Mouse (Mus musculus): Measurements from ENCODE around the gene Trmt13. TPM values are rescaled to one million over a fixed set of nuclear protein-coding genes. Genes with fewer than 3 reads are reported as not detected.
A peak's percentile ranks its signal among the peaks of the same experiment; 100 is the strongest.

Gene Trmt13
- polyA plus RNA-seq, 1 experiment from 2014 or later = 30.7 TPM

DNA sequence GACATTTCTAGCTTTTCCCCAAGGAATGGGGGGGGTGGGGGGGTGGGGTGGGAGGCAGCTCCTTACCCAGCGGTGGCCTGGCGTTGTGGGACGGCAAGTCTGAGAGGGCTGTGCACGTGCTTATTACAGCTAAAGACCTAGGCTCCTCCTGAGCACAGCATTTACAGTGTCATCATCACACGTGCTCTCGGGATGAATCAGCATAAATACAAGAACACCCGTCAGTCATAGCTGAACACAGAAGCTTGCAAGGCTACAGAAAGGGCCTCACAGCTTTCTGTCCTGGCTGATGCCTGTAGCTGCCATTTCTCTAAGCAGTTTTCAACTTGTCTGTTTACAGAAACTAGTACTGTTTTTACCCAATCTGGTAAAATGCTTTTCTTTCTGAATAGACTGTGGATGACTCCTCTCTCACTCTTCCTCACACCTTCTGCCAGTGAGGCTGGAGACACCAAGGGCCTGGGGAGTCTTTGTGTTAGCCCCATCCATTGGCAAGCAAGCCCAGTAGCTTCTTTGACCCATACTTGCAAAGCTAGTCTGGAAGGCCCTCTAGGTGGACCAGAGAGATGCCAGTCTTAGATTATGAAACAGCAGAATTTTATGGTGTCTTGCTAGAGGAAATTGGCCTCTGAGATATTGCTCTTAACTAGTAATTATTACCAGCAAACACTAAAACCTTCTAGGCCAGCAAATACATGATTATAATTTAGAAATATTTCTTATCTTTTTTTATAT is 6.4 kb upstream of the Trmt13 start:
- Histone ChIP-seq H3K27ac (no peak overlapping the region), H3K36me3 (ENCODE audit: poor library complexity, severe bottlenecking) (peaks cover 47% of the 10 kb centered on the region), H3K4me3 (no peak overlapping the region), H3K4me1 (no peaks in the 10 kb centered on the region), H3K27me3 (no peaks in the 10 kb centered on the region), H3K4me2 (no peak overlapping the region), H3K9ac (no peak overlapping the region), H3K9me3 (replicated peaks) (no peaks in the 10 kb centered on the region)
- ATAC-seq = no peak
- 94% methylated on average over 7 of the region's 7 CpGs for WGBS

DNA sequence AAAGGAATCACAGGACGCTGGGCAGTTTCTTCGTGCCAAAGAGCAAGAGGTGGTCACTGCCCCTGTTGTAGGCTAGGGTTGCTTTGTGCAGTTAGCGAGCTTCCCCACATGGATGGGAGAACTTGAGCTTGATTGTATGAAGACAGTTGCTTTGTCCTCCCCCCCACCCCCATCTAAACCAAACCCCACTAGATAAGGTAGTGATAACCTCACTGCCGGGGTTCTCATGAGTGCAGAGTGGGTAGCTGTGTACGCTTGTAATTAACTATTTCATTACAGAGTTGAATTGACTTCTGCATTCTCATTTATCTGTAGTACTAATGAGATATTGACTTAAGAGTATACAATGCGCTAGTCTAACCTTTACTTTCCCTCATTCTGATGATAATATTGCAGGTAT is 4.5 kb upstream of the Trmt13 start:
- ATAC-seq = no peak
- H3K9me3 ChIP-seq (replicated peaks) = no peaks in the 10 kb centered on the region
- H3K27me3 ChIP-seq = no peaks in the 10 kb centered on the region
- no peak overlapping the region for H3K4me2 ChIP-seq
- H3K9ac ChIP-seq = no peak overlapping the region
- no peak overlapping the region for H3K27ac ChIP-seq
- H3K4me3 ChIP-seq = no peak overlapping the region
- peaks cover 67% of the 10 kb centered on the region for H3K36me3 ChIP-seq (ENCODE audit: poor library complexity, severe bottlenecking)
- H3K4me1 ChIP-seq = no peaks in the 10 kb centered on the region
- 78% methylated on average over 6 of the region's 6 CpGs for WGBS

DNA sequence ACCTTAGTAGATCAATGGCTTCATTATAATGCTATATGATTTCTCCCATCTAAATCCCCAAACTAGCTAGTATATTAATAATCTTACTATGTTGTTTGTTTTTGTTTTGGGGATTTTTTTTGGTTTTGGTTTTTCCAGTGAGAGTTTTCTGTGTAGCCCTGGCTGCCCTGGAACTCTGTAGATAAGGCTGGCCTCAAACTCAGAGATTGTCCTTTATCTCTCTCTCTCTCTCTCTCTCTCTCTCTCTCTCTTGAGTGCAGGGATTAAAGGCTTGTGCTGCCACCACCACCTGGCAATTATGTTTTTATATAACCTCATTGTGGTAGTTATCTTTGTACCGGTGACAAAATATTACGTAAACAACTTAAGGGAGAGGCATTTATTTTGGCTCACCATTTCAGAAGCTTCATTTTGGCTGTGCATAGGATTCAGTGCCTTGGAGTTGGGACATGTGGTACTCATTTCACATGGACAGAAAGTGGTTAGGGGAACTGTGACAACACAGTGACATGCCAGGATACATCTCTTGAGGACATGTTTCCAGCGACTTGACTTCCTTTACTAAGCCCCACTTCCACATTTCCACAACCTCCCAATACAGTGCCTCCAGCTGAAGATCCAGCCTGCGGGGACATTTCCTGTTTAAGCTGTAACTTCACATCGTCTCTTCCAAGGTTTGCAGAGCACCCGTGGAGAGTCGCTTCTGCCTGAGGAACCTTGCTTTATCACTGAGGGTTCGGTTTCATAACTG is 1.1 kb upstream of the Trmt13 start:
- no peak overlapping the region for H3K9ac ChIP-seq
- H3K4me3 ChIP-seq = no peak overlapping the region
- H3K9me3 ChIP-seq (replicated peaks) = no peaks in the 10 kb centered on the region
- H3K27ac ChIP-seq = no peak overlapping the region
- H3K27me3 ChIP-seq = no peaks in the 10 kb centered on the region
- ATAC-seq = no peak
- no peaks in the 10 kb centered on the region for H3K4me1 ChIP-seq
- peaks cover 56% of the 10 kb centered on the region for H3K36me3 ChIP-seq (ENCODE audit: poor library complexity, severe bottlenecking)
- 92% methylated on average over 8 of the region's 8 CpGs for WGBS
- no peak overlapping the region for H3K4me2 ChIP-seq

DNA sequence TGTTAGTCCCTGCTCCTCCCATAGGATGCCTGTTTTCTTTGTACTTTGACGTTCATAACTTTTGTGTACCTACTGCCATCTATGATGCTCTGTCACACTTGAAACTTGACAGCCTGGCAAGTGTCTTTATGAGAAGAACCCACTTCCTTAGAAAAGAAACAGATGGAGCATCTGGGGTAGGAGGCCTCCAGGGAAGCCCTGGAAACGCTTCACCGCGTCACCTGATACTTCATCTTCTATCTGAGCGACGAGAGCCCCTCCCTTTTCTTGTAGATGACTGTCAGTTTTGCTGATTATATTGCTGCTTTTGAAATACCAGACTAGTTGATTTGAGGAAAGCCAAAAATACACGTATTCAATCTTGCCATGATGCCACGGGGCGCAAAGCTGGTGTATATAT is 9.8 kb downstream of the Trmt13 start:
- no peak for ATAC-seq
- Histone ChIP-seq H3K4me1 (no peaks in the 10 kb centered on the region), H3K4me2 (no peak overlapping the region), H3K27ac (no peak overlapping the region), H3K9ac (no peak overlapping the region), H3K36me3 (ENCODE audit: poor library complexity, severe bottlenecking) (peaks cover 23% of the 10 kb centered on the region), H3K9me3 (replicated peaks) (no peaks in the 10 kb centered on the region), H3K27me3 (no peaks in the 10 kb centered on the region), H3K4me3 (no peak overlapping the region)
- 92% methylated on average over 9 of the region's 9 CpGs for WGBS

DNA sequence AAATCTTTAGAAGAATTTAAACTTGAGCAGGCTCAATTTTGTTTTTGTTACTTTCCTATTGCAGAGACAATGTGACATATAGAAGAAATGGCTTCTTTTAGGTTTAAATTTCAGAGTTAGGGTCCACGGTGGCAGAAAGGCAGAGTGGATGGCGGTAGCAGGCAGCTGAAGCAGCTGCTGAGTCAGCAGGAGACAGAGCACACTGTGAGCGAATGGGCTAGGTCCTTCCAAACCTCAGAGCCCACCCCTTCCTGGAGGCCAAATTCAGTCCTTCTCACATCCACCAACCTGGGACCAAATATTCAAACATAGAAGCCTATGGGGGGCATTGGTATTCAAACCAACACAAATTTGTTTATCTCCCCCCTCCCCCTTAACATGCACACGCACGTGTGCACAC is 12.6 kb downstream of the Trmt13 start:
- 91% methylated on average over 5 of the region's 5 CpGs for WGBS
- no peak for ATAC-seq
- Histone ChIP-seq H3K4me2 (no peak overlapping the region), H3K27me3 (no peaks in the 10 kb centered on the region), H3K4me3 (no peak overlapping the region), H3K36me3 (ENCODE audit: poor library complexity, severe bottlenecking) (peaks cover 6% of the 10 kb centered on the region; the same call in 1 of the 2 replicates), H3K4me1 (no peaks in the 10 kb centered on the region), H3K9ac (no peak overlapping the region), H3K27ac (no peak overlapping the region), H3K9me3 (replicated peaks) (no peaks in the 10 kb centered on the region)

DNA sequence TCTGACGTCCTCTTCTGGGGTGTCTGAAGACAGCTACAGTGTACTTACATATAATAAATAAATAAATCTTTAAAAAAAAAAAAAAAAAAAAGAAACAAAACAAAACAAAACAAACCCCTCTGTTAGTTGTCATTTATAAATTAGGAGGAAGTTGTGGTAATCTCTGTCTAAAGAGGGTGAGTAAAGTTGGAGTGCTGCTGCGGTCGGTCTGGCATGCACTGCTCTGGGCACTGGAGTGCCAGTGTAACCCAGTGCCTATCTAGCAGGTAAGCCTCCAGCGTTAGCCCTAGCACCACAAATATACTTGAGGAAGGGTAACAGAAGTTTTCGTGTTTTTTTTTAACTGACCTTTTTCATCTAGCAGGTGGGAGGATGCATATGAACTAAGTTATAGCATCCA is 13.4 kb downstream of the Trmt13 start:
- ATAC-seq = no peak
- Histone ChIP-seq H3K4me3 (no peak overlapping the region), H3K9ac (no peak overlapping the region), H3K4me2 (no peak overlapping the region), H3K27ac (no peak overlapping the region), H3K9me3 (replicated peaks) (no peaks in the 10 kb centered on the region), H3K27me3 (no peaks in the 10 kb centered on the region), H3K36me3 (ENCODE audit: poor library complexity, severe bottlenecking) (peaks cover 1% of the 10 kb centered on the region; the same call in 1 of the 2 replicates), H3K4me1 (peaks cover 2% of the 10 kb centered on the region)
- 93% methylated on average over 5 of the region's 5 CpGs for WGBS

DNA sequence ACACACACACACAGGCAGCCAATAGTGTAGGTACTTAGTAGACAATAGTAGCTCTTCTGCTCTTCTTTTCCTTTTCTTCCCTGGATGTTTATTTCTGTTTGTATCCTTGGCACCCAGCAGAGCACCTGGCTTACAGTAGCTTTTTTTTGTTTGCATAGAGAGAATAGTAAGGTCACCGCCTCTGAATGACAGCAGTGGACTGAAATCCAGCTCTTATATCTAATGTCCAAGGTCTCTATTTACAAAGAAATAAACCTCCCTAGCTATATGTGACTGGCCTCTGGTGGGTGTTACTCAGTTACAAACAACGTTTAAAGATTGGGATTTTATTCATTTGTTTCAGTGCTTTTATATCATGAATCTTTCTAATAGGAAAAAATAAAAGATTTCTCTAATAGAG is 14.7 kb downstream of the Trmt13 start:
- 95% methylated on average over 2 of the region's 2 CpGs for WGBS
- no peak for ATAC-seq
- peaks cover 8% of the 10 kb centered on the region for H3K4me1 ChIP-seq
- H3K9ac ChIP-seq = no peak overlapping the region
- no peak overlapping the region for H3K4me2 ChIP-seq
- H3K9me3 ChIP-seq (replicated peaks) = no peaks in the 10 kb centered on the region
- no peak overlapping the region for H3K4me3 ChIP-seq
- no peaks in the 10 kb centered on the region for H3K27me3 ChIP-seq
- H3K36me3 ChIP-seq (ENCODE audit: poor library complexity, severe bottlenecking) = no peaks in the 10 kb centered on the region
- H3K27ac ChIP-seq = no peak overlapping the region

DNA sequence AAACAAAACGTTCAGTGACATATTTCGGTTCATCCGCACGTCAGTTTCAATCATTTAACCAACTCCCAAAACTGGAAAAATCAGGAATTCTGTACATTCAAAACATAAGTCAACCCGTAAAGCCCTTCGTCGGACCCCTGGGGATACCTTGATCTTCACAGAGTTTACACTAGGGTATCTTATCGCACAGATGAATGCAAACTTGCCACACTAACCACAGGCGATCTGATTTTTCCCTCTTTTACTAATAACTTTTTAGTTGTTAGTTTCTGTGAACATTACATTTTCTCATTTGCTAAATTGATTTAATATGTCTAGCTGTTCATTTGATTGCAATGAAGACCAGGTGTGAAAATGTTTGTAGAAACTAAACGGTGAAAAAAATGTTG is 18.8 kb downstream of the Trmt13 start:
- Histone ChIP-seq H3K36me3 (ENCODE audit: poor library complexity, severe bottlenecking) (peaks cover 13% of the 10 kb centered on the region), H3K27ac (no peak overlapping the region), H3K4me2 (peak overlapping the region; percentile 83), H3K27me3 (no peaks in the 10 kb centered on the region), H3K4me1 (peaks cover 15% of the 10 kb centered on the region), H3K9me3 (replicated peaks) (no peaks in the 10 kb centered on the region), H3K4me3 (peak overlapping the region; percentile 85), H3K9ac (peak overlapping the region; percentile 82)
- no peak for ATAC-seq
- WGBS = 10% methylated on average over 10 of the region's 10 CpGs

DNA sequence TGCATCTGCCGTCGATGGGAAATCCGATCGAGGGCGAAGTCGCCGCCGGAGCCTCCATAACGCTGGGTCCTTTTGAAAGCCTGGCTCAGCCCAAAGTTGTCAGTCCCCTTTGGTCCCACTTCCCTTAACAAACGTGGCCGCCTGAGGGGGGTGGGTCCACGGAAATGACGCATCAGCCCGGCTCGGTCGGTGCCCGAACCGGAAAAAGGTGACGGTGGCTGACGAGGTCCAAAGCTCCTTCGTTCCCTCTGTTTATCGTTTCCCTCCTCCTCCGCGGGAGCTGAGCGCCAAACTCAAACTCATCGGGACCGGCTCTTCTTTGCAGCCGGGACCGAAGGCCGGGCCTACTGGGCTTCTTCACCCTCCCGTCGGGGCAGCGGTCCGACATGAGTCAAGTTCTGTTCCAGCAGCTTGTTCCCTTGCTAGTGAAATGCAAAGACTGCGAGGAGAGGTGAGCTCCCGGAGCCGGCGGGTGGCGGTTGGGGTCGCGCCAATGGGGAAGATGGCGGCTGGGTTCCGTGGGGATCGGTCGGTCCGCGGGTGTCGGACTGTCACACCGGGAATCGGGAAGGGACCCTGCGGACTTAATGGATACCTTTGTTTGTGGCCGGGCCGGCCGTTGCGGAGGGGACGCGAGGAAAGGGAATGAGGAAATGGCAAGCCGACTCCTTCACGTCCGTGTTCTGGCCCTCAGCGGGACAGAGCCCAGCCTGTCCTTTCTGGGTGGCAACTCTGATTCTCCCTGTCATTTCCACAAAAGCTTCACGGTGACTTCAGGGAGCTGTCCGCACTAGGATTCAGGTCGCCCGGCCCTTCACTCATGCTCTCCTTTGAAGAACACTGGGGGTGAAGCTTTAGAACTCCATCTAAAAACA is 19.4 kb downstream of the Trmt13 start, which contains the start of gene Sass6:
TSS of gene Sass6 (plus strand) at position 255 of the 875 bp plus-strand sequence.
- Histone ChIP-seq H3K9ac (peak within 1 kb of the TSS; percentile 82), H3K36me3 (ENCODE audit: poor library complexity, severe bottlenecking) (peaks cover 20% of the 10 kb centered on the region)
- under 1% methylated on average over 62 of the region's 65 CpGs for WGBS

DNA sequence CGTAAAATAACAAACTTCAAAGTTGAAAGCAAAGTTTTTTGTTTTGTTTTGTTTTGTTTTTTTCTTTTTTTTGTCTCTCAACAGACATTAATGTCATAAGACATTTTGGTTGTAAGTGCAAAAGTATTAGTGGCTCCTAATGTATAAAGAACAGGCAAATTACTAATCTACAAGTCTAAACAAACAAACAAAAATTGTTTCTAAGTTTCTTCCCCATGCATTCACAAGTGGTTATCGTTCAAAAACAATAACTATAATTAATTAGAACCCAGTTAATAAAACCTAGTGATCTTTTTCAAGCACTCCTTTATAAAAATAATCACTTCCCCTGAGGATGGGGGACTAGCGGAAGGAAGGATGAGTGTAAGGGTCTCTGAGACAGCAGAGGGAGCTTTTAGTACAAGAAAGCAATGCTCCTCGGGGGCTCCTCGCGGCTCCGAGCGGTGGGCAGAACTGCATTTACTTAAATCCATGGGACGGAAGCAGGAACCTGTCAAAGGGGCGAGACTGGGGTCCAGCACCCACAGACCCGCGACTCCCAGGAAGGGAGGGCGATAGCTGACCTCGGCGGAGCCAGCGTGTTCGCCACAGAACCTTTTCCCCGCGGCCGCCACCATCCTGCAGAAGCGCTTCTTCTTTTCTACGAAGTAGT is 20.2 kb downstream of the Trmt13 start:
- Histone ChIP-seq H3K4me3 (peak overlapping the region; percentile 85), H3K27ac (peak overlapping the region; percentile 85), H3K9me3 (replicated peaks) (no peaks in the 10 kb centered on the region), H3K27me3 (no peaks in the 10 kb centered on the region), H3K4me1 (peaks cover 15% of the 10 kb centered on the region), H3K36me3 (ENCODE audit: poor library complexity, severe bottlenecking) (peaks cover 27% of the 10 kb centered on the region), H3K4me2 (peak overlapping the region; percentile 83), H3K9ac (peak overlapping the region; percentile 82)
- peak; percentile 79 for ATAC-seq
- whole genome bisulfite sequencing = 3% methylated on average over 22 of the region's 22 CpGs

More for the DNA sequence above, 19.4 kb downstream of the Trmt13 start, which contains the start of gene Sass6:
- Histone ChIP-seq H3K27ac (peak within 1 kb of the TSS; percentile 85), H3K4me1 (peaks cover 15% of the 10 kb centered on the region), H3K4me2 (peak within 1 kb of the TSS; percentile 83), H3K4me3 (peak within 1 kb of the TSS; percentile 85), H3K27me3 (no peaks in the 10 kb centered on the region), H3K9me3 (replicated peaks) (no peaks in the 10 kb centered on the region)
- peak; percentile 99 for ATAC-seq

DNA sequence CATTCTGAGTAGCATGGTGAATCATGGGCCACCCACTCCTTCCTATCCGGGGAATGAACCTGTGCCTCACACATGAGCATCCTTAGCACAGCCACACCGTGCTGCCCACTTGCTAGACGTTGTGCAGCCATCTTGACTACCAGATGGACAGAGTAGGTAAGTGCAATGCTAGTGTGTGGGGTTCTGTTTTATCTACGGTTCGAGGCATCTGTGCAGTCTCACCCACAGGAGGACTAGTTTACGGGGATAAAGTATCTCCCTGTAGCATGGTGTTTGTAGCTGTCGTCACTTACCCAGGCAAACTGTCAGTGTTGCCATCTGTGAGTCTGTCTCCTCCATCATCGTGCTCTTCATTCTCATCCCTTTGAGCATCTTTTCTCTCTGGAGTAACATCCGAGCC is 32.2 kb downstream of the Trmt13 start:
- Histone ChIP-seq H3K9me3 (replicated peaks) (no peaks in the 10 kb centered on the region), H3K9ac (no peak overlapping the region), H3K4me2 (no peak overlapping the region), H3K4me1 (no peaks in the 10 kb centered on the region), H3K27me3 (no peaks in the 10 kb centered on the region), H3K36me3 (ENCODE audit: poor library complexity, severe bottlenecking) (peaks cover 56% of the 10 kb centered on the region), H3K4me3 (no peak overlapping the region), H3K27ac (no peak overlapping the region)
- no peak for ATAC-seq
- 93% methylated on average over 9 of the region's 9 CpGs for WGBS
